Mouse (Mus musculus) embryonic facial prominence, embryonic 15.5 days (tissue): ENCODE results near the gene Ccnyl1. TPM values are rescaled to one million over a fixed set of nuclear protein-coding genes. Genes with fewer than 3 reads are reported as not detected.

Experiments
- ATAC-seq: fragments of 200-750 bp; cut with Nextera tagmentation; 2 replicates; pipeline ENCODE4 v1.8.0; 2017; ENCODE audit warnings: low read depth, moderate TSS enrichment; ENCODE audit not compliant: insufficient number of reproducible peaks, low FRiP score, low TSS enrichment
- H3K27ac ChIP-seq: fragments of 300-500 bp; sonication (generic); replicated peaks from 2 replicates; pipeline ENCODE4 v1.5.1; 2015; ENCODE audit warnings: mild to moderate bottlenecking, inconsistent platforms
- H3K27me3 ChIP-seq: fragments of 300-500 bp; sonication (generic); 2 replicates; pipeline ENCODE4 v1.6.1; 2015; ENCODE audit warnings: inconsistent platforms
- H3K36me3 ChIP-seq: fragments of 300-500 bp; sonication (generic); 2 replicates; pipeline ENCODE4 v1.6.1; 2015; ENCODE audit warnings: mild to moderate bottlenecking, inconsistent platforms
- H3K4me1 ChIP-seq: fragments of 300-500 bp; sonication (generic); 2 replicates; pipeline ENCODE4 v1.6.1; 2015; ENCODE audit warnings: inconsistent platforms
- H3K4me2 ChIP-seq: fragments of 300-500 bp; sonication (generic); replicated peaks from 2 replicates; pipeline ENCODE4 v1.6.1; 2015; ENCODE audit warnings: mild to moderate bottlenecking, inconsistent platforms
- H3K4me3 ChIP-seq: fragments of 300-500 bp; sonication (generic); replicated peaks from 2 replicates; pipeline ENCODE4 v1.5.1; 2015; ENCODE audit warnings: mild to moderate bottlenecking, inconsistent platforms
- H3K9ac ChIP-seq: fragments of 300-500 bp; sonication (generic); 2 replicates; pipeline ENCODE4 v1.6.1; 2015; ENCODE audit warnings: inconsistent platforms
- H3K9me3 ChIP-seq: fragments of 300-500 bp; sonication (generic); replicated peaks from 2 replicates; pipeline ENCODE4 v1.6.1; 2016; ENCODE audit warnings: inconsistent platforms
- WGBS: fragments of 180-500 bp; shearing (Covaris S2); methylation state at CpG from one replicate; pipeline ENCODE4 v1.1.7; 2015; 5-methylcytosine and 5-hydroxymethylcytosine counted together
- polyA plus RNA-seq: library from polyadenylated mRNA; unstranded; fragments of >200 nt; fragmentation: Nextera tagmentation; extraction: Ambion mirVana; gene quantifications from 2 replicates; pipeline ENCODE4 v1.2.1, GENCODE M21; 2015

Ccnyl1 gene
- polyA plus RNA-seq, 1 experiment from 2014 or later, result 4.7 TPM

DNA sequence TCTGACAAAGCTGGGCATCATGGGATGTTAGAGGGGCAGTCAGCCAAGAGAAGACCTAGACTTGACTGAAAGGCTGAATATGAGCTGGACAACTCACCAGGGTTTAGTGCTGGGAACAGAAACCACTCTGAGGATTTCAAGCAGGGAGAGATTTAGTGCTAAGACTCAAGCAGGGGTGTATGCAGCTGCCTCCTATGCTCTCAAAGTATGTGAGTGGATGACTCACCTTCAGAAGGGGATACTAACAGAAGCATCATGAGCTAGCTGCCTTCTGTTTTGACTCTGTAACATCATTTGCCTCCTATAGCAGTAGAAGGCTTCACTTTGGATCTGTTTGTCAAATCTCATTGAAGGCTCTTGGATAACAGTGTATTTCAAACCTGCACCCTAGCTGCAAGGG lies 54.4 kb downstream of the Ccnyl1 start:
- Histone ChIP-seq H3K4me2 (no peak overlapping the region), H3K27ac (no peak overlapping the region), H3K4me1 (no peaks in the 10 kb centered on the region), H3K9me3 (no peaks in the 10 kb centered on the region), H3K27me3 (no peaks in the 10 kb centered on the region), H3K4me3 (no peak overlapping the region), H3K9ac (no peak overlapping the region), H3K36me3 (no peaks in the 10 kb centered on the region)
- ATAC-seq, result no peak

- no peak overlapping the region for H3K27ac ChIP-seq
- H3K4me1 ChIP-seq, result peaks cover 7% of the 10 kb centered on the region
- H3K27me3 ChIP-seq, result no peaks in the 10 kb centered on the region
- H3K9ac ChIP-seq, result no peak overlapping the region
- H3K36me3 ChIP-seq, result no peaks in the 10 kb centered on the region
- H3K4me3 ChIP-seq, result no peak overlapping the region
- no peaks in the 10 kb centered on the region for H3K9me3 ChIP-seq
- no peak for ATAC-seq
- 76% methylated on average over 8 of the region's 8 CpGs for WGBS
- H3K4me2 ChIP-seq, result no peak overlapping the region
Measured at GRCm38 (mm10) chr1:64753109-64753508, 62.9 kb downstream of the Ccnyl1 start.

- Histone ChIP-seq H3K9me3 (no peaks in the 10 kb centered on the region), H3K9ac (no peak overlapping the region), H3K4me1 (peaks cover 7% of the 10 kb centered on the region), H3K27me3 (no peaks in the 10 kb centered on the region), H3K27ac (no peak overlapping the region), H3K36me3 (no peaks in the 10 kb centered on the region), H3K4me3 (no peak overlapping the region), H3K4me2 (no peak overlapping the region)
- WGBS, result 64% methylated on average over 7 of the region's 7 CpGs
- no peak for ATAC-seq
Measured at GRCm38 (mm10) chr1:64753668-64754067, 63.4 kb downstream of the Ccnyl1 start.

GRCm38 (mm10) chr1:64754658-64755057 lies 64.4 kb downstream of the Ccnyl1 start:
- Histone ChIP-seq H3K9me3 (no peaks in the 10 kb centered on the region), H3K4me1 (peaks cover 7% of the 10 kb centered on the region), H3K27ac (peak overlapping the region; percentile 40; the same call in 1 of the 2 replicates), H3K4me2 (no peak overlapping the region), H3K27me3 (no peaks in the 10 kb centered on the region), H3K36me3 (no peaks in the 10 kb centered on the region), H3K4me3 (no peak overlapping the region), H3K9ac (no peak overlapping the region)
- WGBS, result 74% methylated on average over 5 of the region's 5 CpGs
- ATAC-seq, result no peak

DNA sequence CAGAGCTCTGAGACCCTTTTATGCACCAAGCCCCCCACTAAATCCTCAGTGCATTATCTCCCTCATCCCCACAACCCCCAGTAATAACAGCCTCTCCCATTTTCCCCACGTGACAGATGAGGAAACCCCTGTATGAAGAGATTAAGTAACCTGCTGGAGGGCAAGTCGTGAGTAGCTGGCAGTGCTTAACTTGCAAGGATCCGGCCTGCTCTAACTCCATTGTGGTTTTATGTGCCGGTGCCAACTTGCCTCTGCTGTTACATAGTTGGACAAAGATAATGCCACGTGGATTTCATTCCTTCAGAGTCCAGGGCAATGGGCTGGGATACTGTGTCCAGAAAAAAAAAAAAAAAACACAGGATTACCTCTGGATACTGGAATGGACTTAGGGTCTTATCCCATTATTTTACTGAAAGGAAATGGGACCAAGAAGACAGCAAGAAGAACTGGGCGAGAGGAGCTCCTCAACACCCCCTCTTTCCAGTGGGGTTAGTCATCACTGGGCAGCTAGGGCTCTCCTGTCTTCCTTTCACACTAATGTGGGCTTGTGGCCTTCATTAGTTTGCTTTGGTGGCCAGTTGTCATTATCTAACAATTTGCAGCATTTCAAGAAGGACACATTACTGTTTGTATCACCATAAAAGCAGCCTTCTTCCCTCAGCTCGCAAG lies 65.8 kb downstream of the Ccnyl1 start:
- 41% methylated on average over 7 of the region's 7 CpGs for WGBS
- H3K9me3 ChIP-seq, result no peaks in the 10 kb centered on the region
- 0 out of 2 replicates have a peak overlapping the region, but pooled peaks have one; percentile 1 for H3K4me2 ChIP-seq
- no peaks in the 10 kb centered on the region for H3K27me3 ChIP-seq
- peaks cover 7% of the 10 kb centered on the region for H3K4me1 ChIP-seq
- H3K36me3 ChIP-seq, result no peaks in the 10 kb centered on the region
- H3K27ac ChIP-seq, result peak overlapping the region; percentile 65
- no peak for ATAC-seq
- no peak overlapping the region for H3K9ac ChIP-seq
- no peak overlapping the region for H3K4me3 ChIP-seq

- 0 out of 2 replicates have a peak overlapping the region, but pooled peaks have one; percentile 1 for H3K4me2 ChIP-seq
- H3K36me3 ChIP-seq, result no peaks in the 10 kb centered on the region
- peaks cover 7% of the 10 kb centered on the region for H3K4me1 ChIP-seq
- no peak for ATAC-seq
- no peaks in the 10 kb centered on the region for H3K27me3 ChIP-seq
- no peak overlapping the region for H3K9ac ChIP-seq
- H3K4me3 ChIP-seq, result no peak overlapping the region
- peak overlapping the region; percentile 65 for H3K27ac ChIP-seq
- no peaks in the 10 kb centered on the region for H3K9me3 ChIP-seq
- 48% methylated on average over 10 of the region's 10 CpGs for WGBS
Measured at GRCm38 (mm10) chr1:64756640-64757030, 66.4 kb downstream of the Ccnyl1 start.

DNA sequence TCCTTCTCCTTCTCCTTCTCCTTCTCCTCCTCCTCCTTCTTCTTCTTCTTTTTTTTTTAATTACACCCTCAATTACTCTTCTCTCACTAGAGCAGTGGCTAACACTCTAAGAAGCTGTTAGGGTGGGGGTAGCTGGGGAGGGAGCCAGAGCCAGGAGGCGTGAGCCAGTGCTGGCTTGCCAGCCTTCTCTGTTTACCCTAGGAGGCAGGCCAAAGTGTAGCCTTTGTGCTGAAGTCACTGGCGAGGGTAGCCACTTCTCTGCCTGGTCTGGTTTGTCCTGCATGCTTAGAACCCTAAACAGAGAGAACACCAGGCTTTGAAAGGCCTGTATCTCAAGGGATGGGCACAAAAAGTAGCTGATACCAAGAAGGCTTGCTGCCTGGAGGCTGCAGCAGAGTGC lies 67.0 kb downstream of the Ccnyl1 start:
- 19% methylated on average over 2 of the region's 2 CpGs for WGBS
- no peak overlapping the region for H3K4me2 ChIP-seq
- no peak overlapping the region for H3K9ac ChIP-seq
- no peaks in the 10 kb centered on the region for H3K36me3 ChIP-seq
- no peak overlapping the region for H3K27ac ChIP-seq
- H3K9me3 ChIP-seq, result no peaks in the 10 kb centered on the region
- H3K27me3 ChIP-seq, result no peaks in the 10 kb centered on the region
- no peak for ATAC-seq
- no peak overlapping the region for H3K4me3 ChIP-seq
- peaks cover 7% of the 10 kb centered on the region for H3K4me1 ChIP-seq

DNA sequence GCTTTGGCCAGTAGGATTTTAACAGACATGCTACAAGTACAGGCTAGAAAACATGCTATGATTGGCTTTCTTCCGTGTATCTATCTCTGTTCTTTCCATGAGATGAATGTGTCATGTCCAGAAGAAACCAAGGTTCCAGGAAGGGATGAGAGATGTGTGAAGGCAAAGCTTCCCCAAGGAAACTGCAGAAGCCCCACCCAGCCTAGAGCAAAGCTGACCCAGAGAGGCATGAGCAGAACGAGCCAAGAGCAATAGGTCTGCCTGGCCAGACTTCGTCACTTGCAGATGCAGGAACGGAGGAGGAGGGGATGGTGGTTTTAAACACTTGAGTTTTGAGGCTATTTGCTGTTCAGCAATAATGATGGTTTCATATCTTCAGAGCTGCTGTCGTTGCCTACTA lies 67.5 kb downstream of the Ccnyl1 start:
- Histone ChIP-seq H3K4me2 (no peak overlapping the region), H3K36me3 (no peaks in the 10 kb centered on the region), H3K9me3 (no peaks in the 10 kb centered on the region), H3K9ac (no peak overlapping the region), H3K27ac (no peak overlapping the region), H3K27me3 (no peaks in the 10 kb centered on the region), H3K4me3 (no peak overlapping the region), H3K4me1 (peaks cover 7% of the 10 kb centered on the region)
- 77% methylated on average over 5 of the region's 5 CpGs for WGBS
- ATAC-seq, result no peak

DNA sequence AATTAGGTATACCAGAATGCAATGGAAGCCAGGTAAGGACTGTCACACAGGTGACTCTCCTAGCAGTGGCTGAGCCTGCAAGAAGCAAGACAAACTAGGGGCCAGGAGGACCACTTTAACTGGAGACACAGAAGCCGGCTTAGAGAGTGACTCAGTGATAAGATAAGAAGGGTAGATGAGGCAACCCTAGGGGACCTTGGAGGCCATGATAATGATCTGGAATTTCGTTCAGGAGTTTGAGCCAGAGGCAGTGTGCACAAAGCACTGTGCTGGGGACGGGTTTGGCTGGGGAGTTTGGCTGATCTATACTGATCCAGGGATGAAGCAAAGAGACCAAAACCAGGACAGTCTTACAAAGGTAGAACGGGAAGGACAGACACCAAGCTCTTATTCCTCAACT lies 71.4 kb downstream of the Ccnyl1 start:
- Histone ChIP-seq H3K27ac (no peak overlapping the region), H3K4me3 (no peak overlapping the region), H3K27me3 (no peaks in the 10 kb centered on the region), H3K36me3 (no peaks in the 10 kb centered on the region), H3K9ac (no peak overlapping the region), H3K4me1 (no peaks in the 10 kb centered on the region), H3K4me2 (no peak overlapping the region), H3K9me3 (no peaks in the 10 kb centered on the region)
- 60% methylated on average over 4 of the region's 4 CpGs for WGBS
- no peak for ATAC-seq

DNA sequence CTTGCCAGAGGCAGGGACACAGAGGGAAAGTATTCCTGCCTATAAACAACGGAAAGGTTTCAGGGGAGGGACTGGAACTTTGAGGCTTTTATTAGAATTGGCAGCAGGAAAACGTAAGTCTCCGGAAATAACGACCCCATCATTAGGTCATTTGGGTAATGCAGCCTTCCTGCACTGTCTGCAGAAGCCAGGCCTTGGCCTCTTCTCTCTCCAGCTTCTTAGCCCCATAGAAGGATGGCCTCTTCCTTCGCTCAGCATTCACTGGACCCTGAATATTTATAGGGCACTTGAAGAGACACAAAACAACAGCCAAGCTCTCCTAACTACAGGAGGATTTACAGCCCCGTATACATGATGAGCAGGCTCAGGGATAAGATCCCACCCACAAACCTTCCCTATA lies 79.9 kb downstream of the Ccnyl1 start:
- no peak for ATAC-seq
- H3K36me3 ChIP-seq, result no peaks in the 10 kb centered on the region
- H3K4me3 ChIP-seq, result no peak overlapping the region
- no peaks in the 10 kb centered on the region for H3K9me3 ChIP-seq
- H3K27ac ChIP-seq, result no peak overlapping the region
- H3K4me1 ChIP-seq, result no peaks in the 10 kb centered on the region
- H3K4me2 ChIP-seq, result no peak overlapping the region
- H3K27me3 ChIP-seq, result no peaks in the 10 kb centered on the region
- H3K9ac ChIP-seq, result no peak overlapping the region
- WGBS, result 27% methylated on average over 6 of the region's 6 CpGs

GRCm38 (mm10) chr1:64773305-64773704 lies 83.0 kb downstream of the Ccnyl1 start:
- Histone ChIP-seq H3K4me3 (no peak overlapping the region), H3K9me3 (no peaks in the 10 kb centered on the region), H3K9ac (no peak overlapping the region), H3K36me3 (no peaks in the 10 kb centered on the region), H3K27me3 (0 out of 2 replicates have a peak, but pooled peaks cover 3% of the 10 kb centered on the region), H3K4me1 (no peaks in the 10 kb centered on the region), H3K4me2 (no peak overlapping the region), H3K27ac (no peak overlapping the region)
- WGBS, result 64% methylated on average over 4 of the region's 4 CpGs
- no peak for ATAC-seq
